Mouse (Mus musculus): Measurements from ENCODE around the gene Dmrta2. TPM values are rescaled to one million over a fixed set of nuclear protein-coding genes. Genes with fewer than 3 reads are reported as not detected.
A peak's percentile ranks its signal among the peaks of the same experiment; 100 is the strongest.

Gene Dmrta2
- polyA plus RNA-seq, 1 experiment from 2014 or later: 0.14 TPM

DNA sequence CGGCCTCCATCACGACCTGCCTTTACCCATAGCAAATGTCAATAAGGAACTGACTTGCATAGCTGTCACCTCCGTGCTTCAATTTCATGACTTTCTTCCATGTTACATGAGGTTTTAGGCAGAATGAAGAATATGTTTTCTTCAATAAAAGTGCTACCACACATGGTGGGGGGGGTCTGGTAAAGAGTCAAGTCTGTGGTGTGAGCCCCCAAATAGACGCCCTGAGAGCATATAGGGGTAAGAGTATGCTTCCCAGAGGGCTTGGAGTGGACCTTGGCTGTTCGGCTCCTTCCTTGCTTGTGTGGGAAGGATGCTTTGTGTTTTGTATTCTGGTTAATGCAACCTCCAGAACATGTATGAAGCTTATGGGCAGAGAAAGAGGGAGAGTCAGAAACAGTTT is 8.3 kb upstream of the Dmrta2 start:
- ATAC-seq (ENCODE audit: borderline replicate concordance, extremely low read depth, low FRiP score, low TSS enrichment): no peak
- H3K9me3 ChIP-seq: no peaks in the 10 kb centered on the region
- no peak overlapping the region for H3K9ac ChIP-seq
- no peak overlapping the region for H3K4me3 ChIP-seq
- 79% methylated on average over 5 of the region's 5 CpGs for WGBS
- H3K4me2 ChIP-seq: no peak overlapping the region
- 0 out of 2 replicates have a peak, but pooled peaks cover 4% of the 10 kb centered on the region for H3K36me3 ChIP-seq
- no peaks in the 10 kb centered on the region for H3K4me1 ChIP-seq
- no peak overlapping the region for H3K27ac ChIP-seq
- H3K27me3 ChIP-seq: peaks cover 34% of the 10 kb centered on the region

DNA sequence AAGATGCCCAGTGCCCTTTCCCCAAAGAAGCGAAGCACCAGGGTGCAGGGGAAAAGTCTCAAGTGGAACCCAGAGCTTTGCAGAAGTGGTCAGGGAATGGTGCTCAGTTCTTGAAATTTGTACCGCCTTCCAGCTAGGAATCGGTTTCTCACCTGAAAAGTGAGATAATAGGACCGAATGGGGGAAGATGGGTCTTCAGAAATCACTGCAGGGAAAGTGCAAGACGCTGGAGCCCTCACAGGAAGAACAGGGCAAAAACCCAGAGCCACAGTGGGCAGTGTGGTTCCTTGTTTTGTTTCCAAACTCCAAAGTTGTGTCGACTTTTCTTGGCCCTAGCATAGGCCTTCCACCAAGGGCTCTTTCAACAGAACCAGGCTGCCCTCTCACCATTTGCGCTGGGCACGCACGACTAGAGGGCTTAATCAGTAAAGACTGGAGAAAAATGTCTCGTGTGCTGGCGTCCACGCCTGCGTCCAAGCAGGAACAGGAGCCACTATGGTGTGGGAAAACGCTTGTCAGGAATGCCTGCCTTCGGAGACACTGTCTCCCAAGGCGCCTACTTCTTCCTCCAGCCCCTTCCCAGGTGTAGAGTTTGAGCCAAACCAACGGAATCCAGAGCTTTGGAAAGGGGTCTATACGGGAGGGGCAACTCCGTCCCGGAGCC is 3.7 kb upstream of the Dmrta2 start:
- Histone ChIP-seq H3K4me1 (peaks cover 16% of the 10 kb centered on the region), H3K27me3 (peaks cover 79% of the 10 kb centered on the region), H3K36me3 (no peaks in the 10 kb centered on the region), H3K9me3 (no peaks in the 10 kb centered on the region), H3K4me2 (no peak overlapping the region), H3K9ac (no peak overlapping the region), H3K4me3 (no peak overlapping the region), H3K27ac (no peak overlapping the region)
- WGBS: 2% methylated on average over 20 of the region's 20 CpGs
- no peak for ATAC-seq (ENCODE audit: borderline replicate concordance, extremely low read depth, low FRiP score, low TSS enrichment)

DNA sequence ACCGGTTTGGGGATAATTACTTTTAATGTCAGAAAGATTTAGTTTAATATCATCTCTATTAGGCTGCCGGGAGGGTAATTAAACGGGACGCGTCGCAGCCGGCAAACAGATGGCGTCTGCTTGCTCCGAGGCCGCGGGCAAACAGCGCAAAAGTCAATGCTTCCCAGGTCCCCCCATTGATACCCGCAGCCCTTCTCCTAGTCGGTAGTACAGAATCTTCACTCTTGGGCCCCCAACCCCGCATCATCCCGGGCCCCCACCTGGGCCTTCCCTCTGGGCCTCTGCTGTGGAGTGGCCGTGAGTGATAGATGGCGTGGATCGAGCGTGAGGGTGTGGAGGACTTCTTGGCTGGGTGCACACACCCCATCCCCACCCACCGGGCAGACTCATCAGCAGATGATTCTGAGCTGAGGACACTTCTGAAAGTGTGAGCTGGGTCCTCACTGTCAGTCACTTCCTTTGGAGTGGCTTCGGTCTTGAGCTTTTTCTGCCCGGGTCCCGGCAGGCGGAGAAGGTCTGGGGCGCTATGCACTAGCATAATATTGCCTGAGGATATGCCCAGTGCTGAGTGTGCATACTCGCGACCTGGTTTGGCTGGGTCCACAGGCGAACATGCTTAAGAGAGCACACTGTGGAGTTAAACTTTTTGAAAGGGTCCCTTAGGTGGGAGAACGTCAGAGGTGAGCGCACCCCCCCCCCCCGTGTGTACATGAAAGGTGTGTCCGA is 3.0 kb upstream of the Dmrta2 start:
- Histone ChIP-seq H3K4me2 (no peak overlapping the region), H3K27me3 (peaks cover 86% of the 10 kb centered on the region), H3K4me1 (peaks cover 18% of the 10 kb centered on the region), H3K9ac (no peak overlapping the region), H3K36me3 (no peaks in the 10 kb centered on the region), H3K9me3 (no peaks in the 10 kb centered on the region), H3K4me3 (no peak overlapping the region), H3K27ac (no peak overlapping the region)
- no peak for ATAC-seq (ENCODE audit: borderline replicate concordance, extremely low read depth, low FRiP score, low TSS enrichment)
- 1% methylated on average over 33 of the region's 33 CpGs for WGBS

DNA sequence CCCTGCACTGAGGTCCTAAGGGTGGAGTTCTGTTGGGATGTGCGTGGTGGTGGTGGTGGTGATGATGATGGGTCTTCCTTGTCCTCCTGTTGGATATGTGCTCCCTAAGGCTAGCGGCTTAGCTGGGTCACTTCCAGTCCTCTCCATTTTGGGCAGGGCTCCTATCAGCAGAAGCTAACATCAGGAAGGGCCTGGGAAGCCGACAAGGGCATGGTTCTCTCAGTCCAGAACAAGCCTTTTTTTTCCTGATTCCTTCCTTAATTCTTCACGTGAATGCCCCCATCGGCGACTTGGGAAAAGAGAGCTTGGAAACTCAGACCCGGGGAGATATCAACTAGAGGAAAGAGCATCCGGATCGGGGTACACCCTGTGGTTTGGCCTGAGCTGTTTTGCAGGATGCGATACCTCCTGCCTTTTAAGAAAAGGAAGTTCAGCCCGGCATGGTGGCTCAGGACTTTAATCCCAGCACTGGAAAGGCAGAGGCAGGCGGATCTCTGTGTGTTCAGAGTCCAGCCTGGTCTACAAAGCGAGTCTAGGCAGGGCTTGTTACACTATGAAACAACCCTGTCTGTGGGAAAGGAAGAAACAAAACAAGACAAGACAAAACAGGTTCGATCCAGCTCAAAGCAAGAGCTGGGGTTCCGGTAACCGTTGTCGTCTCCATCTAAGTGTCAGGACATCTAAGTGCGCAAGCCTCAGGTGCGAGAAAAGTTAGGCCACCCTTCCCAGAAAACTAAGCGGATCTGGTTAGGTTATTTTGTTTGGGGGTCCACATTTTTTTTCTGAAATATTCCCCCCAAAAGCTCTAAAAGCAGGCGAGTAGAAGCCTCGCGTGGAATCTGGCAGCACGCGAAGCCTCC is 2.2 kb upstream of the Dmrta2 start:
- Histone ChIP-seq H3K4me3 (no peak overlapping the region), H3K9me3 (no peaks in the 10 kb centered on the region), H3K27ac (no peak overlapping the region), H3K27me3 (peaks cover 94% of the 10 kb centered on the region), H3K9ac (no peak overlapping the region), H3K4me1 (peaks cover 23% of the 10 kb centered on the region), H3K4me2 (no peak overlapping the region), H3K36me3 (no peaks in the 10 kb centered on the region)
- WGBS: 8% methylated on average over 25 of the region's 25 CpGs
- ATAC-seq (ENCODE audit: borderline replicate concordance, extremely low read depth, low FRiP score, low TSS enrichment): no peak

DNA sequence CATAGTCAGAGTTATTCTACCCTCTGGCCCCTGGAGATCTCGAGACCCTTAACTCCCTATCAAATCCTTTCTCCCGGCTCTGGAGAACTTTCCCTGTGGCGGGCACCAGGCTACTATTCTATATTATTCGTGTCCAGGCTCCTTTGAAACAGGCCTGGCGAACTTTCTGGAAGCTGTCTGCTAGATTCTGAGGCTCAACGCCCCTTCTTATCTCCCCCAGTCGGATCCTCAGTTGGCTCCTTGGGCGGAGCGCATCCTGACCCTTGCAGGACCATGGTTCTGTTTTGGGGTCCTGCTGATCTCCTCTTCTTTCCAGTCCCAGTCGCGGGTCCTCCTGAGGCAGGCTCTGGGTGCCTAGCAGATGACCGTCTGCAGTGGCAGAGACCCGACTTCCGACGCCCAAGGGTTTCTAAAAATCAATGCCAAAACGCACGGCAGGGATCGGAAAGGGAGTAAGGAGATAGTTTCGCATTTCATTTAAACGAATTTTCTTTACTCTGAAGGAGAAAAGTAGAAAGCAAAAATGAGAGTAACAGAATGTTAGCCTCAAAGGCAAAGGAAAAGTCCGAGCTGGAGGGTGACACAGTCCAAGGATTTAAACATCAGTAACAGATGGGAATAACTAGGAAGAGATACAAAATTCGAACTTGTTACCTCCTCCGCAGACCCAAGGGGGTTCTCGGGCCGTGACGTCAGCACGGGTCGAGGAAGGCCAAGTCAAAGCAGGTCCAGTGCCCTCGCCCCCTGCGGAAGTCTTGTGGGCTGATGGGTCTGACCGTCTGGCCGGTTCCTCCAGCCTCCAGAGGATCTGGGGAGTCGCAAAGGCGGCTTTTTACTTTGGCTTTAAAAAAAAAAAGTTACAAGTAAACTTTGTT is 1.3 kb upstream of the Dmrta2 start:
- Histone ChIP-seq H3K9ac (no peak overlapping the region), H3K4me1 (peaks cover 26% of the 10 kb centered on the region), H3K36me3 (no peaks in the 10 kb centered on the region), H3K27ac (no peak overlapping the region), H3K9me3 (no peaks in the 10 kb centered on the region), H3K27me3 (peaks cover 97% of the 10 kb centered on the region), H3K4me2 (no peak overlapping the region), H3K4me3 (no peak overlapping the region)
- no peak for ATAC-seq (ENCODE audit: borderline replicate concordance, extremely low read depth, low FRiP score, low TSS enrichment)
- WGBS: 3% methylated on average over 34 of the region's 34 CpGs

DNA sequence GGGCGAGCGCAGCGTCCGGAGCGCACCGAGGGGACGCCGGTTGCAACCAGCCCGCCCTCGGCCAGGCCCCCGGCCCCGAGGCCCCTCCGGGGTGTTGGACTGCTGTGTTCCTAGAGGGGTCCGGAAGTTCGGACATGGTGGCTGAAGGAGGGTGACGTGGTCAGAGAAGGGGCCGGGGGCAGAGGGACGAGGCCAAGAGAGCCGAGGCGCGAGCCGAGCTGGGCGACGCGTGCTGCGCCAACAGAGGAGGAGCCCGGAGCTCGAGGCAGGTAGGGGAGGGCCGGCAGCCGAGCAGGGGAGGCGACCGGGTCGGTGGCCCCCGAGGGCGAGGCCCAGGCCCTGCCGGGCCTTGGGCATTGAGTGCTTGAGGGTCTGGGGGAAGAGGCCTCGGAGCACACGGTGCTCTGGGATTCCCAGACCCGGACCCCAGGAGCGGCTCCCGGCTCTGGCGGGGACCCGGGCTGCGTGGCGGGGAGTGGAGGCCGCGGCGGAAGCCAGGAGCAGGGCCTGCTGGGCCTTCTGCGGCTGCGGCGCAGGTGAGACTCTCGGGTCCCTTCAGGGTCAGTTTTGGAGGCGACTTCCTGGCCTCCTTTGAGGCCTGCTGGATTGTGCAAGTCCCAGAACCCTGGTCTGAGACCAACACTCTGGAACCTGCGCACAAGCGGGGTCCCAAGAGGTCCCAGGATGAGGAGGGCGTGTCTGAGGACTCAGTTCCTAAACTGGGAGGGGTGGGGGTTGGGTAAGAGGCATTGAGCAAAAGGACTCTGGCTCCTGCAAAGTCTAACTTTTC is 410 bp downstream of the Dmrta2 start:
- Histone ChIP-seq H3K9me3 (no peaks in the 10 kb centered on the region), H3K36me3 (no peaks in the 10 kb centered on the region), H3K4me2 (peak overlapping the region; percentile 72), H3K4me1 (peaks cover 40% of the 10 kb centered on the region), H3K9ac (no peak overlapping the region), H3K27me3 (peaks cover 100% of the 10 kb centered on the region), H3K27ac (no peak overlapping the region), H3K4me3 (peak overlapping the region; percentile 43)
- ATAC-seq (ENCODE audit: borderline replicate concordance, extremely low read depth, low FRiP score, low TSS enrichment): no peak
- under 1% methylated on average over 54 of the region's 56 CpGs for WGBS

DNA sequence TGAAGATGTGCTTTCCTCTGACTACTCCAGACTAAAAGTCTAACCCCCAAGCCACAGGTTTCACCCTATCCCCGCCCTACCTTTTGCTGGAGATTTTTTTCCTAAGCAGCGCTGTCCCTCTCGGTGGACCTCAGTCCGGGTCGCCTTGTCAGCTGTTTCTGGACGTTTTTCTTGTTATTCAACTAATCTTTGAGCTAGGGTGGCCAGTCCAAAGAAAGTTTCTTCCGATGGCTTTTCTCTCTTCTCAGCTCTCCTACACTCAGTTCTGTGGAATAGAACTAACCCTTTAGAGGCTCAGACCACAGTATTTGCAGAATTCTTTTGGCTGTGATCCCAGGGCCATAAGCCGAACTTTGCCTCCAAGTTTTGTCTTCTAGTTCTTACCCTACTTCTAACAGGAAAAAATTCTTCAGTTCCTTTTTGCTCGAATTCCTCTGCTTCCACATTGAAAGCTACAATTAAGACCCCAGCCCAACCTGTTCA is 1.0 kb downstream of the Dmrta2 start:
- Histone ChIP-seq H3K4me3 (no peak overlapping the region; the same call in 1 of the 2 replicates), H3K9me3 (no peaks in the 10 kb centered on the region), H3K27ac (no peak overlapping the region), H3K36me3 (no peaks in the 10 kb centered on the region), H3K4me2 (no peak overlapping the region), H3K4me1 (peaks cover 45% of the 10 kb centered on the region), H3K27me3 (peaks cover 100% of the 10 kb centered on the region), H3K9ac (no peak overlapping the region)
- no peak for ATAC-seq (ENCODE audit: borderline replicate concordance, extremely low read depth, low FRiP score, low TSS enrichment)
- 4% methylated on average over 9 of the region's 9 CpGs for WGBS

DNA sequence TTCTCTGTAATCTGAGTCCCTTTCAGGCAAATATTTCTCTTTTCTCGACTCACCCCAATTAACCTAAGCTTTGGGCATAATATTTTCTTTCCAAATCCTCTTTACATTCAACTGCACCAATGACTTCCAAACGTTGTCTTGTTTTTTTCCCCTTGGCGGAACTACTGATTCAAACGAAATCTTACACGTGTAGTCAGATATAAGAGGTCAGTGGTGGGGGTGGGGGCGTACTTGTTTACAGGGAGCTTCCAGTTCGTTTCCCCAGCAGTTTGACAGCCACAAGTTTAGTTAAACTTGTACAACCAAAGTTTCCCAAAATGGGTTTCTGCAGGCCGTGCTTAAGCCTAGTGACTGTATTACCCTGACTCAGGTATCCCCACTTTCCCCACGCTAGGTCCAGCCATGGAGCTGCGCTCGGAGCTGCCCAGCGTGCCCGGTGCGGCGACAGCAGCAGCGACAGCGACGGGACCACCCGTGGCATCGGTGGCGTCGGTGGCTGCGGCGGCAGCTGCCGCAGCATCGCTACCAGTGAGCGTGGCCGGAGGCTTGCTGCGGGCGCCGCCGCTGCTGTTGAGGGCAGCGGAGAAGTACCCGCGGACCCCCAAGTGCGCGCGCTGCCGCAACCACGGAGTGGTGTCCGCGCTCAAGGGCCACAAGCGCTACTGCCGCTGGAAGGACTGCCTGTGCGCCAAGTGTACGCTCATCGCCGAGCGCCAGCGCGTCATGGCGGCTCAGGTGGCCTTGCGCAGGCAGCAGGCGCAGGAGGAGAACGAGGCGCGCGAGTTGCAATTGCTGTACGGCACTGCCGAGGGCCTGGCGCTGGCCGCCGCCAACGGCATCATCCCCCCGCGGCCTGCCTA is 1.8 kb downstream of the Dmrta2 start:
- H3K4me3 ChIP-seq: peak overlapping the region; percentile 20
- no peaks in the 10 kb centered on the region for H3K36me3 ChIP-seq
- H3K27ac ChIP-seq: no peak overlapping the region
- H3K9ac ChIP-seq: no peak overlapping the region
- no peak for ATAC-seq (ENCODE audit: borderline replicate concordance, extremely low read depth, low FRiP score, low TSS enrichment)
- no peaks in the 10 kb centered on the region for H3K9me3 ChIP-seq
- WGBS: 2% methylated on average over 65 of the region's 66 CpGs
- peaks cover 100% of the 10 kb centered on the region for H3K27me3 ChIP-seq
- H3K4me2 ChIP-seq: peak overlapping the region; percentile 40
- H3K4me1 ChIP-seq: peaks cover 47% of the 10 kb centered on the region

DNA sequence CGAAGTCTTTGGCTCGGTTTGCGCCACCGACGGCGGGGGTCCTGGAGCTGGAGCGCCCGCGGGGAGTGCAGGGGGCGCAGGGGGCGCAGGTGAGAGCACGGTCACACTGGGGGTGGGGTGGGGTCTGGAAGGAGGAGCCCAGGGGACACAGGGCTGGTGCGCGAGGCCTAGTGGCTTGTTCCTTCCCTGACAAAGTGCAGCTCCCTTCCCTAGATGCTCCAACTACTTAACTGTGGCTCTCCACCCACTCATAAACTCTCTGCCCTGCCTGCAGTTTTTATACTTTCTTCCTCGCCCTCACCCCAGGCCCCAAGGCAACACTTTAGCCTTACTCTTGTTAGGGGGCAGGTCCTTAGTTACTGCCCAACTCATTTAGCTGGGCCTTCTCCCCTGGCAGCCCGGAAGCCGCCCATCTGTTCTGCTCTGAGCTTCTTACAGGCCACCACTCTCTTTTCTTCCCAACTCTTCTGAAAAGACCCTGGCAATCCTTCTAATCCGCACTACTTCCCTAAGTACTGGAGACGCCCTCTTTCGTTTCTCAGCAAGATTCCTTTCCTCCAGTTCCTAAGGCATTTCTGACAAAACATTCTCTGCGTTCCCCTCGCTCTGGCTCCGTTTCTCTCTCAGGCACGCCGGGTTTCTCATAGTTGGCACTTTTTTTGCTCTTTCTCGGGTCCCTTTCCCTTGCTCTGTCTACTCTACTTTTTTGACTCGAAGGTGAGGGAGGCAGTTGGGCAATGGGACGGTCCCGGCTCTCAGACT is 2.6 kb downstream of the Dmrta2 start:
- no peak overlapping the region for H3K9ac ChIP-seq
- H3K4me1 ChIP-seq: peaks cover 47% of the 10 kb centered on the region
- H3K27me3 ChIP-seq: peaks cover 100% of the 10 kb centered on the region
- H3K4me3 ChIP-seq: peak overlapping the region; percentile 20; the same call in 1 of the 2 replicates
- no peaks in the 10 kb centered on the region for H3K9me3 ChIP-seq
- 8% methylated on average over 29 of the region's 29 CpGs for WGBS
- no peak for ATAC-seq (ENCODE audit: borderline replicate concordance, extremely low read depth, low FRiP score, low TSS enrichment)
- no peak overlapping the region for H3K27ac ChIP-seq
- H3K36me3 ChIP-seq: no peaks in the 10 kb centered on the region
- peak overlapping the region; percentile 40; the same call in 1 of the 2 replicates for H3K4me2 ChIP-seq
